Mouse (Mus musculus) CD4-positive helper T cell, adult 2 months (primary cell): ENCODE measurements at regions not wholly inside any gene's neighbourhood (a gene's known extent, or its start where the extent isn't known, plus 50 kb on each side); places are given as distances from the start of the nearest gene placed in this dataset.
A peak's percentile ranks its signal among the peaks of the same experiment; 100 is the strongest.

Experiments used
- DNase-seq: peaks from one replicate; pipeline ENCODE4 v3.0.0-alpha.2; 2012; ENCODE audit warnings: low read depth, missing footprints, low spot score

DNA sequence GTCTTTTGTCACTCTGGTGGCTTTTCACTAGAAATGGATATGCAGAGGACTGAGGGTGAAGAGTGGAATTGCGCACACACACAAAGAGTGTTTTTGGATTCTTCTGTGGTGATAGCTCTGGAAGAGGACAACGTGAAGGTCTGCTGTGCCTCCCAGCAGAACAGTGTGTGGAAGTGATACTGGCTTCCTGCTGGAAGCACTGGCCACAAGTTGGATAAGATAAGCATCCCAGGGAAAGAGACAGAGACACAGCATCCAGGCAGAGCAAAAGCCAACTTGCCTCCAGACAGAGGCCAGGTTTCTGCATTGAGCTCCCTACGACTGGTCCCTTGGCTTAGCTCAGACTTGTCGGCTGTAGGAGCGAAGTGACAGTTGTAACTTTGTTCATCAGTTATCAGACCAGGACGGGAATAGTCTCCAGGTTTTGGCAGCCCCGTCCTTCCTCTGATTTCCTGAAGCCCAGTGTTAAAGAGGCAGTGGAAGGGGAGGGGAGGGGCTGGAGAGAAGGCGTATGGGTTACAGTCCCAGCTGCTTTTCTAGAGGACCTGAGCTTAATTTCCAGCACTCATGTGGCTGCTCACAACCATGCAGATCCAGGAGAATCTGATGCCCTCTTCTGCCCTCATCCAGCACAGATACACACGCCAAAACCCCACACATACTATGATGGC lies 89.2 kb downstream of the Tmem170b start:
- DNase-seq: no peak

DNA sequence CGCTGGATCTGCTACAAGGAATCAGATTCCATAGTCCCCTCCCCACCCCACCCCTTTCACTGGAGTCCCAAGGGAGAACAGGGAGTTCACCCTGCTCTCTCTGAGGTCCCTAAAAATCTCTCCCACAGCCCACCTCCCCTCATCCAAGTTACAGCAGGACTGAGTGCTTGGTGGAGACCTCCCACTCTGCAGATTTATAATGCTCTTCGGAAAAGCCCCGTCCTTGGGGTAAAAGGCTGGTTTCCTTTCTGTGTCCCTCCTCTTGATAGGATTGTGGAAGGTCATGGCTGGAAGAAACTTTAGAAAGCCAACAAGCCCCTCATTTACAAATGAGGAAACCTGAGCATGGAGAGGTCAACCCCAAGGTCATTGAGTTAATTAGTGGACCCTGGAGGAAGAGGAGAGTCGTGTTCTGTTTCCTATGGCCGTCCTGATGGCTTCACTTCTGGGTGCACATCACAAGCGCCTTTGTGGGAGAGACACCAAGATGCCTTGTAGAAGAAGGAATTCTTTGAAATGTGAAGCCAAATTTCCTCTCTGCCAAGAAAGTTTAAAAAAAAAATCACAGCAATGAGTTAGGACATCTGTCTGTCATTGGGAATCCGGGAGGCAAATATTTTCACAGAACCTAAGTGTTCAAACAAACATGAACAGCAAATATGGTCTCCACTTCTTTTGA lies 91.2 kb downstream of the Tmem170b start:
- no peak for DNase-seq

DNA sequence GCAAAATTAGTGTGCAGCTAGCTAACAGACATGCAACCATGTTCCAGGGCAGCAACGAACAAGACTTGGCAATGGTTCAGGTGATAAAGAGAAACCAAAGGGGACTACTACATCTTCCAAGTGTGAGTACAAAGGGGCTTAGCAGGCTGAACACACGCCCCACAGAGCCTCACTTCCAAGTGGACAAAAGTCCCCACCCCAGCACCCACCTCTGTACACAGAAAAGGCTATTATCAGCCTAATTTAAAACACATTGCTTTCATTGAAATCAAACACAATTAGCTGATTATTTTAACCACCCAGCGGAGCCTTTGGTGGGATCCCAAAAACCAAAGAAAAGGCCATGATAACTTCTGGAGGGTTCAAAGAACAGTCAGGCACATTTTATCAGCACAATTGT lies 95.6 kb downstream of the Tmem170b start:
- DNase-seq: no peak

DNA sequence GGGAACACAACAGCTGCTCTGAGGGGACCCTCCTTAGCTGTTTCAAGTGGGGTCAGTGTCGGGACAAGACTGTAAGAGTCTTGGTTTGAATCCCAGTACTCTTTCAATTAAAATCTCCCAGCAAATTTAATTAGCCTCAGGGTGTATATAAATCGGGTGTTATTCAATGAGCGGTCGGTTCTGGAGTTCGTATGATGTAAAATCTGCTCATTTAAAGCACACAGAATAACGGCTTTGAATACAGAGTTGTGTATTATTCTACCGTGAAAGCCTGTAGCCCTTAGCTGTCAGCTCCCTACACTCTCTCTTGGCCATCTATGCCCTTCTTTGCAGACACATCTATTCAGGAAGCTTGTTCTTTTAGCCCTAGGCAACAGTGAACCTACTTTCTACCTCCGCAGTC lies 96.1 kb downstream of the Tmem170b start:
- no peak for DNase-seq

DNA sequence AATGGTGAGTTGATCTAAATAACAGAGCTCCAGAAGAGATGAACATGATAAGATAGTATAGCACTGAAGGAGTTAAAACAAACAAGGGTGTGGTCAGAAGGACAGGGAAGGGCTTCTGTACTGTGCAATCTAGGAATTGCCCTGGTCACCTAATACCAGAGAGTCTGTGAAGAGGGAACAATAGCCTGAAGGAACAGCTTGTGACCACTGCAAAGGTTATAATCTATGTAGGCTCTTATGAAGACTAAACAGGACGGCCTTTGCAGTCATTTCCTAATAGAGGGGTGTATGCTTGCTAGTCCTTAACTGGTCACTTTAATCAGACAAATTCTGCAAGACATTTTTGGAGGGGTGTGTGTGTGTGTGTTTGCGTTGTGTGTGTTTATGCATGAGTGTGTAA lies 97.5 kb downstream of the Tmem170b start:
- no peak for DNase-seq

DNA sequence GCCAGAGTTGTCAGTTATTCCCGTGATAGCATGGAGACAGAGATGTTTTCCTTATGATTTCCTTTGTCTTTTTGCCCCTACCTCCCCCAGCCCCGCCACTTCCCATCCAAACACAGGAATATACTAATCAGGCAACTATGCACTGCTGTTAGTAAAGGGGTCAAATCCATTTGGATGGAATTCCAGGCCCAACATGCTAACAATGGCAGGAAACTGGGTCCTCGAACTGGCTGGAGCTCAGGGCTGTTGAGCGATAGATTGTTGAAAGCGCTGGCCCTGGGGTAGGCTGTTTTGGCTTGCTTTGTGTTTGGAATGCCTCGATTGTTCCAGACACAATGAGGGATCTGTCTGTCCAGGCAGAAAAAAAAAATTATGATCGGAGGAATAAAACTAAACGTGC lies 97.9 kb downstream of the Tmem170b start:
- no peak for DNase-seq

DNA sequence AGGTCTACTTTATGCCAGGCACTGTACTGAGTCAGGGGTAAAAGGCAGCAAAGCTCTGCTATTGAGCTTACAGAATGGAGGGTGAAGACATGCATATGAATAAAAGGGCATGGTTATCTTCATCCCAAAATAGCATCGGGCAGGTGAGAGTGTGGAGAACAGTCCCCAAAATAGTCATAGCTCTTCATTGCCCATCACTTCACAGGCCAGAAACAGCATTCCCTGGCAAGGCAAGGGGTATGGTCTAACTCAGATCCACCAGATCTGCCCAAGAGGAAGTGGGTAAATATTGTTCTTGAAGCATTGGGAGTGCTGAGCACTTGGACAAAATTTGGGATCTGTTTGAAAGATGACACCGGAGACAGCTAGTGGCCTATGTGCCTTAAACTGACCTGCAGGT lies 99.1 kb downstream of the Tmem170b start:
- no peak for DNase-seq

DNA sequence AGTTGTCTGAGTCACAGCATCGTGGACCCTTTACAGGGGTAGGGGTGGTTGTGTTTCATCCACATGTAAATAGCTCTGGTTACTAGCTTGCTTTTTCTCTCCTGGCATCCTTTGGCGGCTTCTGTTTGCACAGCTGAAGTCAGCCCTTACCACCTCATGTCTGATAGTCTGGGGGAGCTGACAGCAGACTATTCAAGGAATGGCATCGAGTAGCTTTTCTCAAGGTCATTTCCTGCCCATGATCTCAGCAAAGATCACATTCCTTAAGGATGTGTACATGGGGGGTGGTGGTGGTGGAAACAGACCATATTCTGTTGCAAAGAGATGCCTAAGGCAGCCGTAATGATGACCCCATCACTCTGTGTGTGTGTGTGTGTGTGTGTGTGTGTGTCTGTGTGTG lies 99.9 kb downstream of the Tmem170b start:
- DNase-seq: no peak

DNA sequence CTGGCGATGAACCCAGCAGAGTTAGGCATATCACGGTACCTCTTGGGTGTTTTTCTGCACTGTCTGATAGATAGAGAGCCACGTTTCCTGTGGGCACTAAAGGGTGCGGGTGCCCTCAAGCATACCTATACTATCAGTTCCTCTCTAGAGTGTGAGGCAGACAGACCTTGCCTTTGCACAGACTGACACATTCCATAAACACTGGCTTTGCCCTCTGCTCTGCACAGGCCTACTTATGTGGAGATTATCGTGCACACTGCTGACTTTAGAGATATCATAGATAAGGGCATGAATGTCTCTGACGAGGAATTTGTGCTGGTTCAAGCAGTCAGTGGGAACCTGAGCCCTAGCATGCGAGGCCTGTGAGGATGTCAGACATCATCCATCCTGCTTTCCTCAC lies 102.1 kb downstream of the Tmem170b start:
- DNase-seq: no peak

DNA sequence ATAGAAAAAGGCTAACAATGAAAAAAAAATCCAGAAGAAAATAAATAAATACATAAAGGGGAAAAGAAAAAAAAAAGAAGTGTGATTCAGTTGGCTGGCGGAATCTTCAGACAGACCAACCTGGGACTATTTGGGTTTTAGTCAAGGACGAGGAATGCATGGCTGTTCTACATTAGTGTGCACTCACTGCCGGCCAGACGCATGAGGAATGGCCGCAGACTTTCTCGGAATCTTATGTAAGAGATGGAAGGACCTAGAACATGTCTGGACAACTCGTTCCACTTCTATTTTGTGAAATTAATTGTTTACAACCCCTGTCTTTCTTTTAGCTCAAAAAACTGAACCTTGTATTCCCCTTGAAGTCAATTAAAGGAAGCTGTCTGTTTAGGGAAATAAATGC lies 103.4 kb downstream of the Tmem170b start:
- no peak for DNase-seq

DNA sequence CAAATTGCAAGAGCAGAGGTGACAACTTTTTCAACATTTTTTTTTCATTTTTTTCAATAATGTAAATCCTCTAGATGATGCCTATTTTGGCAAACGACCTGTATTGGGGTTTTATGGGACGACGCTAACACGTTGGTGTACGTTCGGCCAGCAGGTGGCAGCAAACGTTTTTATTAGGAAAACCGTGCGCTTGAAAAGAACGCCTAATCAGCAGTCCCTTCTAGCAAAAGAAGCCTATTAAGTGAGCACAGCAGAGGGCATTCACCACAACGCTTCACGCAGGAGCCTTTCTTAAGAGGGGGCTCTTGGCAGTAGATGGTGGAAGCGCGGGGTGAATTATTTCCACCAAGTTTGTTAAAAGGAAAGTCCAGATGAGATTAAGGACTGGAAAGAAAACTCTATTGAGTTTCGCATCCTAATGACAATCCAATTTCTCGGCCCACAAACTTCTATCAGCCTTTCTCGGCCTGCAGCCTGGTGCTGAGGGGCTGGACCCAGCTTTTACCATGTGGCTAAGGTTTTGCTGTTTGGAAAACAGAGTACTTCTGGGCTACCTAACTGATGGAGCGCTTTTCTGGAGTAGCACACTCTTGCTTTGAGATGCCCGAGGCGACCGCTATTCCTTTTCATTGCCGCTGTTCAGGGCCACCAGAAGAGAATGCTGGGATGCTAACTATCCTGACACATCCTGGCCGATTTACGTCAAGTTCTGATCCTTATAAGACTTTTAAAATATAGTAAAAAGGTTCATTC lies 103.9 kb downstream of the Tmem170b start:
- DNase-seq: peak; percentile 62

DNA sequence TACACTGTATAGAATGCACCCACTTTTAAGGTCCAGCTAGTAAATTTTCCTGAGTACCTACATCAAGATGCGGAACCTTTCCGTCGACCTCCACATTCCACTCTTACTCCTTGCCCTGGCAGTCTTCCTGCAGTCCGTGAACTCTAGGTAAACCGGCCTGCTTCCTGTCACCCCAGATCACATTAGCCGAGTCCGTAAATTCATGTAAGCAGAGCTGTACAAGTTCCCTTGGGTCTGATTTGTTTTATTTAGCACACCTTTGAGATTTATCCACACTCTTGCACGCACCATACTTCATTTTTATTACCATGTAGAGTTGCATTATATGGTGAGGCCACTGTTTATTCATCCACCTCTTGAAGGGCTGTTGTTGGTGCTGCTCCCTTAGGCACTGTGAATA lies 106.9 kb downstream of the Tmem170b start:
- DNase-seq: no peak
